Mouse (Mus musculus) limb, embryonic 13.5 days (tissue): ENCODE results near the gene Gm15517. TPM values are rescaled to one million over a fixed set of nuclear protein-coding genes. Genes with fewer than 3 reads are reported as not detected.
"Not testable (repeated sequence)": the region's sequence is repeated elsewhere in the genome, so short reads cannot be mapped to it uniquely, and the experiment has no call there.

Experiments used
- ATAC-seq: fragments of 200-750 bp; cut with Nextera tagmentation; 2 replicates; pipeline ENCODE4 v1.8.0; 2017; ENCODE audit warnings: low read depth, moderate number of reproducible peaks, moderate TSS enrichment; ENCODE audit not compliant: low FRiP score
- H3K27ac ChIP-seq: fragments of 300-500 bp; sonication (generic); 2 replicates; pipeline ENCODE4 v1.5.1; 2015; ENCODE audit warnings: inconsistent platforms, mild to moderate bottlenecking, moderate library complexity
- H3K27me3 ChIP-seq: fragments of 300-500 bp; sonication (generic); 2 replicates; pipeline ENCODE4 v1.6.1; 2015; ENCODE audit warnings: mild to moderate bottlenecking, inconsistent platforms
- H3K36me3 ChIP-seq: fragments of 300-500 bp; sonication (generic); 2 replicates; pipeline ENCODE4 v1.6.1; 2015; ENCODE audit warnings: inconsistent platforms, mild to moderate bottlenecking, moderate library complexity
- H3K4me1 ChIP-seq: fragments of 300-500 bp; sonication (generic); 2 replicates; pipeline ENCODE4 v1.6.1; 2015; ENCODE audit warnings: inconsistent platforms
- H3K4me2 ChIP-seq: fragments of 300-500 bp; sonication (generic); replicated peaks from 2 replicates; pipeline ENCODE4 v1.6.1; 2015; ENCODE audit warnings: inconsistent platforms, mild to moderate bottlenecking, moderate library complexity
- H3K4me3 ChIP-seq: fragments of 300-500 bp; sonication (generic); 2 replicates; pipeline ENCODE4 v1.5.1; 2015; ENCODE audit warnings: moderate library complexity, mild to moderate bottlenecking, inconsistent platforms
- H3K9ac ChIP-seq: fragments of 300-500 bp; sonication (generic); 2 replicates; pipeline ENCODE4 v1.6.1; 2015; ENCODE audit warnings: mild to moderate bottlenecking, inconsistent platforms
- H3K9me3 ChIP-seq: fragments of 300-500 bp; sonication (generic); 2 replicates; pipeline ENCODE4 v1.6.1; 2016; ENCODE audit warnings: inconsistent platforms
- whole genome bisulfite sequencing: fragments of 180-500 bp; shearing (Covaris S2); methylation state at CpG from one replicate; pipeline ENCODE4 v1.1.7; 2015; 5-methylcytosine and 5-hydroxymethylcytosine counted together
- polyA plus RNA-seq: library from polyadenylated mRNA; unstranded; fragments of >200 nt; fragmentation: Nextera tagmentation; extraction: Ambion mirVana; gene quantifications from 2 replicates; pipeline ENCODE4 v1.2.1, GENCODE M21; 2015

The Gm15517 gene
- polyA plus RNA-seq, 1 experiment from 2014 or later, result 1.2 TPM

DNA sequence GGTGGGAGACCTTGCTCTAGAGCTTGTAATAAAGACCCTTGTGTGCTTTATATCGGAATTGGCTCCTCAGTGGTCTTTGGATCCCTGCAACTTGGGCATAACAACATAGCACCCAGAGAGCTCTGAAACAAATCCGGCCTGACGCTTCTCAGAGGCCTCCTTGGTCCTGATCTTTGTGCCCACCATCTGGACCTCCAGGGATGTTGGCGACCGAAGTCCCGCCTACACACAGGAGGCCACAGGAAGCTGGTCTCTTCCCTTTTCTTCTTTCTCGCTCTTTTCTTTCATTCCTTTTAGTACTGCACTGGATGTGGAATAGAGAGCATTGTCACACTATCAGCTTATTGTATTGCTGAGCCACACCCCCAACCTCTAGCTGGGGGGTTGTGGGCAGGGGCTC is 12.2 kb downstream of the Gm15517 start:
- no peak overlapping the region for H3K27ac ChIP-seq

DNA sequence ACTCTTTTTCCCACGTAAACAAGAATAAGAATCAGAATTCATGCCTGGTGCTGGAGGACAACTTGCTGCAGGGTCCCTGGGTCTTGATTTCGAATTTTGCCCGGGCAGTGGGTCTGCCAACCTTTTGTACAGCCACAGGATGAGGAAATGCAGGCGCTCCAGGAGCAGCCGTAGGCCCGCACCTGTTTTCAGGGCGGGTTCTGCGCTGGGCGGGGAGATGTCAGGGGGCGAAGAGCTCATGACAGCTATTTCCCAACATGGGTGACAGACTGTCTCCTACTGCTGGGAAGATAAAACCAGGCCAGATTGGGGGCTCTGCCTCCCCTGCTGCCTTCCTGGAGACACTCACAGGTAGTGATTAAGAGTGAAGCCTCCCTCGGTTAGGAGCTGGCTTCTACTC is 12.8 kb downstream of the Gm15517 start:
- no peak overlapping the region for H3K4me3 ChIP-seq
- no peaks in the 10 kb centered on the region for H3K4me1 ChIP-seq
- no peak overlapping the region for H3K27ac ChIP-seq
- H3K9me3 ChIP-seq, result peaks cover 5% of the 10 kb centered on the region; the same call in 1 of the 2 replicates
- ATAC-seq, result no peak
- WGBS, result 41% methylated on average over 11 of the region's 11 CpGs
- peaks cover 44% of the 10 kb centered on the region for H3K27me3 ChIP-seq
- no peaks in the 10 kb centered on the region for H3K36me3 ChIP-seq
- H3K4me2 ChIP-seq, result no peak overlapping the region
- H3K9ac ChIP-seq, result no peak overlapping the region

More for the DNA sequence above, 12.2 kb downstream of the Gm15517 start:
- Histone ChIP-seq H3K4me2 (no peak overlapping the region), H3K4me3 (no peak overlapping the region), H3K9ac (no peak overlapping the region), H3K36me3 (no peaks in the 10 kb centered on the region), H3K9me3 (peaks cover 5% of the 10 kb centered on the region; the same call in 1 of the 2 replicates), H3K4me1 (no peaks in the 10 kb centered on the region), H3K27me3 (peaks cover 48% of the 10 kb centered on the region)
- ATAC-seq, result no peak
- WGBS, result 73% methylated on average over 7 of the region's 7 CpGs

GRCm38 (mm10) chr7:44275546-44275945 is 14.3 kb downstream of the Gm15517 start:
- H3K27me3 ChIP-seq, result peaks cover 45% of the 10 kb centered on the region

GRCm38 (mm10) chr7:44276461-44277249 is 15.4 kb downstream of the Gm15517 start:
- 73% methylated on average over 10 of the region's 10 CpGs for WGBS
- H3K4me3 ChIP-seq, result no peak overlapping the region
- peaks cover 50% of the 10 kb centered on the region for H3K27me3 ChIP-seq
- H3K4me1 ChIP-seq, result no peaks in the 10 kb centered on the region
- no peak overlapping the region for H3K4me2 ChIP-seq
- no peaks in the 10 kb centered on the region for H3K36me3 ChIP-seq
- no peak overlapping the region for H3K27ac ChIP-seq
- H3K9ac ChIP-seq, result no peak overlapping the region
- no peak for ATAC-seq
- peaks cover 5% of the 10 kb centered on the region; the same call in 1 of the 2 replicates for H3K9me3 ChIP-seq

More at GRCm38 (mm10) chr7:44275546-44275945, 14.3 kb downstream of the Gm15517 start:
- Histone ChIP-seq H3K9me3 (peaks cover 5% of the 10 kb centered on the region; the same call in 1 of the 2 replicates), H3K36me3 (no peaks in the 10 kb centered on the region), H3K9ac (no peak overlapping the region), H3K27ac (no peak overlapping the region), H3K4me1 (no peaks in the 10 kb centered on the region), H3K4me2 (no peak overlapping the region), H3K4me3 (no peak overlapping the region)
- 81% methylated on average over 3 of the region's 3 CpGs for WGBS
- no peak for ATAC-seq

- no peak for ATAC-seq
- Histone ChIP-seq H3K9me3 (peaks cover 5% of the 10 kb centered on the region; the same call in 1 of the 2 replicates), H3K4me1 (no peaks in the 10 kb centered on the region), H3K9ac (no peak overlapping the region), H3K4me2 (no peak overlapping the region), H3K4me3 (no peak overlapping the region), H3K27me3 (peaks cover 50% of the 10 kb centered on the region), H3K27ac (no peak overlapping the region), H3K36me3 (no peaks in the 10 kb centered on the region)
- WGBS, result 48% methylated on average over 2 of the region's 2 CpGs
Measured at GRCm38 (mm10) chr7:44277250-44277622, 16.0 kb downstream of the Gm15517 start.

DNA sequence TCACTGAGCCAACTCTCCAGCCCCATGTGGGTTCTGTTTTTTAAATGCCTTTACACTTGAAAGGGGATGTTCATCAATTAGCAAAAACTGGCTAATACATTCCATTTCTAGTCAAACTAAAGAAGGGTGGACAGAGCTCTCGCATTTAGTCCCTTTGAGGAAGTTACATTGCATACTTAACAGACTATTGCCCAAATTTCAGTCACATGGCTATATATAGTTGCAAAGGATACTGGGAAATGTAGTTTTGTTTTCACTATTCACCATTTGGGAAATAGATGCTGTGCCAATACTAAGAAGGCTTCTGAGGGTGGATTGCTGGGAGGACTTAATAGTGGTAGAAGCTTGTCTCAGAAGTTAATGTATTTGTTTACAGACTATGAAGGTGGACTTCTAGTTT is 19.7 kb downstream of the Gm15517 start:
- Histone ChIP-seq H3K9me3 (peaks cover 5% of the 10 kb centered on the region; the same call in 1 of the 2 replicates), H3K4me1 (no peaks in the 10 kb centered on the region), H3K27me3 (peaks cover 15% of the 10 kb centered on the region), H3K36me3 (no peaks in the 10 kb centered on the region), H3K9ac (no peak overlapping the region), H3K4me3 (no peak overlapping the region), H3K27ac (no peak overlapping the region), H3K4me2 (no peak overlapping the region)
- ATAC-seq, result no peak
- WGBS, result 63% methylated on average over 1 of the region's 1 CpGs

DNA sequence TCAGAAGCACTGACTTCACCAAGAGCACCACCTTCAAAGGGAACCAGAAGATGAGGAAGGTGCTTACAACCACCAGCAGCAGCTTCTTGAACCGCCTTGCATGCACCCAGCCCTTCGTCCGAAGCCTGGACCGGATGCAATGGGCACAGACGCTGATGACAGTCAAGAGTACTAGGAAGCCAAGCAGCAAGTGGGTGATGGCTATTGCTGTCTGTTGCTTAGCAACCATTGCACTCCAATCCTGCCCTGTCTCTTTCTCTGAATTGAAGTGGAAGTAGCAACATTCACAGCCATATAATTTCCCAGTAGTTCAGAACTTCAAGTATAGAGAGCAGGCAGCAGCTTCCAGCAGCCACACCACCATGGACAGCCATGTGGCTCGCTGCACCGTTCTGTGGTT is 20.3 kb downstream of the Gm15517 start:
- Histone ChIP-seq H3K4me1 (no peaks in the 10 kb centered on the region), H3K9ac (no peak overlapping the region), H3K27me3 (peaks cover 12% of the 10 kb centered on the region; the same call in 1 of the 2 replicates), H3K4me3 (no peak overlapping the region), H3K36me3 (no peaks in the 10 kb centered on the region), H3K27ac (no peak overlapping the region), H3K4me2 (no peak overlapping the region), H3K9me3 (peaks cover 5% of the 10 kb centered on the region; the same call in 1 of the 2 replicates)
- ATAC-seq, result no peak
- WGBS, result 80% methylated on average over 7 of the region's 7 CpGs

DNA sequence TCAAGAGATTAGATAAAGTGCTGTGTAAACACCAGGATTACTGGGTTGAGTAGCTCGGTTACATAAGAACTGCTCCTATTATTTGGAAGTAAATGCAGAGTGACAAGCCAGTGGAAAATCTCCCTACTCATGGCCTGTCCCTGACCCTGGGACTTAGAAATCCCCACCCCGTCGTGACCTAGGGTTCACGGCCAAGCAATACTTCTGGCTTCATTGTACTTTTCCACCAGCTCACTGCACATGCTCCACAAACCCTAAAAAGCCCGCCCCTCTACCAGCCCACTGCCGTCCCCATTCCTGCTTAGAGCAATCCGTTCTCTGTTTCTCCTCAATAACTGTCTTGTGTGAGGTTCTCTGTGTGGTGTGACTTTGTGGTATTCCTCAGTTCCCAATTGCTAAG is 26.5 kb downstream of the Gm15517 start:
- Histone ChIP-seq H3K4me1 (no peaks in the 10 kb centered on the region), H3K36me3 (no peaks in the 10 kb centered on the region), H3K4me3 (no peak overlapping the region), H3K9ac (no peak overlapping the region), H3K4me2 (no peak overlapping the region), H3K9me3 (no peaks in the 10 kb centered on the region), H3K27me3 (0 out of 2 replicates have a peak, but pooled peaks cover 2% of the 10 kb centered on the region), H3K27ac (no peak overlapping the region)
- WGBS, result 75% methylated on average over 7 of the region's 7 CpGs
- no peak for ATAC-seq

DNA sequence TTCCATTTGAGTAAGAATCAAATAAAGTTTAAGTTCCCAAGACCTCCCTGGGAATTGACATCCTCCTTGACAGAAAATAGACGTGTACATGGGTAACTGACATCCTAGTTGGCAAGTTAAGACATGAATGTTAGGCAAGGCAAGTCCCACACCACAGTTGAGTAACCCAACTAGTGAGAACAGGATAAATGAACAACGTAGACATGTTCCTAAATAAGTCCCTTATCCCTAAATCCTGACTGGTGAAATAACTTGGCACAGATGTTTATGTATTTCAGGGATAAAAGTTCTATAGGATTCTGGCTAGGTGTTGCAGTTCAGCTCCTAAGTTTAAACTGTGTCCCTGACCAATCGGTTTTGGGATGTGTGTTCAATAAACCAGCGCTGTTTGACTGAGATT is 29.7 kb downstream of the Gm15517 start:
- Histone ChIP-seq H3K4me2 (no peak overlapping the region), H3K4me1 (no peaks in the 10 kb centered on the region), H3K9me3 (no peaks in the 10 kb centered on the region), H3K9ac (no peak overlapping the region), H3K36me3 (no peaks in the 10 kb centered on the region), H3K27me3 (0 out of 2 replicates have a peak, but pooled peaks cover 2% of the 10 kb centered on the region), H3K4me3 (no peak overlapping the region), H3K27ac (no peak overlapping the region)
- no peak for ATAC-seq
- WGBS, result 77% methylated on average over 4 of the region's 4 CpGs

GRCm38 (mm10) chr7:44291418-44291817 is 30.2 kb downstream of the Gm15517 start:
- WGBS, result 58% methylated on average over 4 of the region's 4 CpGs

GRCm38 (mm10) chr7:44297501-44297900 is 36.3 kb downstream of the Gm15517 start:
- H3K4me2 ChIP-seq, H3K27ac ChIP-seq, ATAC-seq, H3K9me3 ChIP-seq, H3K4me1 ChIP-seq, H3K27me3 ChIP-seq, H3K4me3 ChIP-seq, H3K36me3 ChIP-seq, H3K9ac ChIP-seq: not testable (repeated sequence)
- WGBS, result 83% methylated on average over 2 of the region's 2 CpGs

More at GRCm38 (mm10) chr7:44291418-44291817, 30.2 kb downstream of the Gm15517 start:
- Histone ChIP-seq H3K4me1 (no peaks in the 10 kb centered on the region), H3K27ac (no peak overlapping the region), H3K27me3 (0 out of 2 replicates have a peak, but pooled peaks cover 2% of the 10 kb centered on the region), H3K9me3 (no peaks in the 10 kb centered on the region), H3K36me3 (no peaks in the 10 kb centered on the region), H3K4me2 (no peak overlapping the region), H3K9ac (no peak overlapping the region), H3K4me3 (no peak overlapping the region)
- ATAC-seq, result no peak

DNA sequence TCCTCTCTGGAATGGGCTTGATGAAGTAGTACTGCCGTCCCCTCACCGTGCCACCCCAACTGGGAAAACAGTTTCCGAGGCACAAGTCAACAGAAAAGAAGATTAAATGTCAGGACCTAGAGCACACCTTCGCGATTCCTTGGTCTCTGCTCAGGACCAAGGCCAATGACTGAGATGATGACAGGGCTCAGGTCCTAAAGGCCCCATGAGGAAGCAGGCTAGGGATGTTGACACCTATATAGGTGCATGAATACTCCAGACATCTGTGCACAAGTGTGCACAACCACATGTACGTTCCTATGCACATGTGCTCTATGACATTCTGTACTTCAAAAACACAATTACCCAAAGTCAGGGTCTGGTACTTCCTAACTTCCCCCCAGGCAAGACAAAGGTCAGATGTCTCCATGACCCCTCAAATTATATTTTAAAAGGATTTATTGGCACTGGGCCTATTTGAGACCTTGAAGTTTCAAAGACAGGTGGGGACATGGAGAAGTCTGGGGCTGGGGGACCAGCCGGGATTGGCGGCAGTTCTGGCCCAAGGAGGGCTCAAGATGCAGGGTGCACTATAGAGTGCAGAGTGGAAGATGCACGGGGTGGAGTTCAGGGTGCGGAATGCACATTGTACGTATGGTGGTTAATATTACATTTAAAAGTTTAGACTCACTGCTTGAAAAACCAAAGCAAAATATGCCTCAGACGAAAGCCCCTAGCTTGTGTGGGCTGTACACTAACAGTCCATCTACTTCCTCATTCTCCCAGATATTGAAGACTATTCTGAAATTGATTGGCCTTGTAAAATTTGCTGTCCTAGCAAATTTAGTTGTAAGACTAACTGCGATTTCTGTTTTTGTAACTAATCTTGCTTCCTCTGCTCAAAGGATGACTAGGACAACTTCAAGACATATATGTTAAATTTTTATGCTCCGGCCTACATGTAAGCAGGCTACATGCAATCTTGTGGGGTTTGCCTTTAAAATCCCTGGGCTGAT is 42.4 kb downstream of the Gm15517 start:
- H3K27me3 ChIP-seq, result peaks cover 5% of the 10 kb centered on the region; the same call in 1 of the 2 replicates
- no peaks in the 10 kb centered on the region for H3K9me3 ChIP-seq
- peak overlapping the region; percentile 94 for H3K27ac ChIP-seq
- H3K4me2 ChIP-seq, result peak overlapping the region; percentile 79
- 86% methylated on average over 14 of the region's 14 CpGs for WGBS
- peak overlapping the region; percentile 95 for H3K9ac ChIP-seq
- peaks cover 41% of the 10 kb centered on the region for H3K4me1 ChIP-seq
- no peaks in the 10 kb centered on the region for H3K36me3 ChIP-seq
- no peak for ATAC-seq
- H3K4me3 ChIP-seq, result peak overlapping the region; percentile 73
